Mouse (Mus musculus): ENCODE measurements around the gene Ptprk.

The Ptprk gene

DNA sequence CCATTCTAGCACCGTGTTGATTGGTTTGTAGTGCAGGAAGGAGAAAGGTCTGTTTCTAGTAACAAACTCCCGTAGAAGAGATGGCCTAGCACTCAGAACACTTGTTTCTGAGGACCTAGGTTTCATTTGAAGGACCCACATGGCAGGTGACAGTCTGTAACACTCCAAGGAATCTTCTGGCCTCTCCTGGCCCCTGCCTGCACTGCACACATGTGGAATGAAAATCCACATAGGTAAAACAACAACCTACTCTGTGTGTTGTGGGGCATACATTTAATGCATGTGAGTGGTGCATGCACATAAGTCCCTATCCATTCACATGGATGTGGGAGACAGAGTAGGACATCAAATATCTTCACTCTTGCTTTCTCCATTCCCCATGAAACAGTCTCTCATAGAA, 204.1 kb downstream of the Ptprk start:
- in situ Hi-C loops (cut with MseI, MboI) = no loop called here

DNA sequence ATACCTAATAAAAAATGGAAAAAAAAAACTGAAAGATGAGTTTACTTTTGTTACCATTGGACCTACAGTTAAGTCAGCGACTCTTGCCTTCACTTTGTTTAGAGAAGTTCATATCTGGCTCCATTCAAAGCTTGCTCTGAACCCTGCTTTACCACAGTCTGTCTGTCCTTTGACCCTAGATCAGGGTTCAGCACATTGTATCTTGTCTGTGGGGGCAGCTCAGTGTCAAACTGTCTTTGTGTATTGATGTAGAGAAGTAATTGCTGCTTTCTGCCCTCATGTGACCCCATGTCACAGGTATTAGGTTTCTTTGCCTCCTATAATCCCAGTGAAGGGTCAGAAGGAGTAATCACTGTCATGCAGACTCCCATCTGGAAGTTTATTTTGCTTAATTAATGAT, 222.9 kb downstream of the Ptprk start:
- in situ Hi-C loops (cut with MseI, MboI) = no loop called here

DNA sequence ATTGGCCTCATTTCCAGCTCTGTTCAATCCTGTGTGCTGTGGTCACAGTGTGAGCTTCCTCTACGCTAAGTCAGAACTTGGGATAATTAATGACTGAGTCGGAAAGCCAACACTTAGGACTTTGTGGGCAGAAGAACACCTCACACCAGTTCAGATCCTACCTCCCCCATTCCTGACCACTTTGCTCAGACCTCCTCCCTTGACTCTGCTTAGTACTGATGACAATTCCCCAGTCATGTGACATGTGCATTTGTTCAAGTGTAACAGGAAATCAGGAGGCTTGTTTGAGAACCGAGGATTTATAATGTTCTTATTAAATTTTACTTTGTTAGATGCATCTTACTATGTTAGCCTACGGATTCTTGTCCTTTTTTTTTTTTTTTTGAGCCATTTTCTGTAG, 224.6 kb downstream of the Ptprk start:
- in situ Hi-C loops (cut with MseI, MboI) = no loop called here

DNA sequence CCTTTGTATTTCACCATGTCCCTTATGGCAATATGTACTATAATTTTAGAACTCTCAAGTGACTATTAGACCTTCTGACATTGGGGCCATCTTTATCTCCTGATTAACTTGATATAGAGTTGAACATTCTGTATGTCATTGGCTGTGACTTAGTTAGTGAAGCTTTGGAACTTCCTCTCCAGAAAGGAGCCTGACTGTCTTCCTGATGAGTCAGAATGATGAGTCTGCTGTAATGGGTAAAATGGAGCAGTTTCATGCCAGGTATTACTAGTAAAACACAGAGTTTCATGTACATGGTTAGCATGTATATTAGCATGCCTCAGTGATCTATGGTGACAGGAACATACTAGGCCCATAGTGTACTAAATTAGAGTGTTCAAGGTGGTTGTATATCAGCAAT, 229.2 kb downstream of the Ptprk start:
- in situ Hi-C loops (cut with MseI, MboI) = no loop called here

- in situ Hi-C loops (cut with MseI, MboI) = no loop called here
Observed at GRCm38 (mm10) chr10:28304292-28304875, 229.8 kb downstream of the Ptprk start.

- in situ Hi-C loops (cut with MseI, MboI) = no loop called here
Observed at GRCm38 (mm10) chr10:28306451-28307086, 231.9 kb downstream of the Ptprk start.

DNA sequence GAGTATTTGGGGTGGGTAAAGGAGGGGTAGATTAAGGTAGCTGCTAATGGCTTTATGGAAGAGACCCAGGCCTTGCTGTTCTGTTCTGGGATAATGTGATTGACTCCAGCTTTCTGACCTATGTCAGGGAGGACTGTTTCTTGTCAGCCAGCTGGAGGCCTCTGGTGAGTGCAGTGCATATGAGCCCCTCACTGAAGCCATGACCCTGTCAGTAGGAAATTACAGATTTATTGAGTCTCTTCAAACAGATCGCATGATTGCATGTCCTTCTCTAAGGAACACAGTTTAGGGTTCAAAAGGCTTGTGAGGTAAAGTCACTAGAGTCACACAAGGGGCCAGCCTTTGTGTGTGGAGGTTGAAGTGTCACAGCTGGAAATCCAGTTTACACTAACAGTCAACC, 236.7 kb downstream of the Ptprk start:
- in situ Hi-C loops (cut with MseI, MboI) = no loop called here

DNA sequence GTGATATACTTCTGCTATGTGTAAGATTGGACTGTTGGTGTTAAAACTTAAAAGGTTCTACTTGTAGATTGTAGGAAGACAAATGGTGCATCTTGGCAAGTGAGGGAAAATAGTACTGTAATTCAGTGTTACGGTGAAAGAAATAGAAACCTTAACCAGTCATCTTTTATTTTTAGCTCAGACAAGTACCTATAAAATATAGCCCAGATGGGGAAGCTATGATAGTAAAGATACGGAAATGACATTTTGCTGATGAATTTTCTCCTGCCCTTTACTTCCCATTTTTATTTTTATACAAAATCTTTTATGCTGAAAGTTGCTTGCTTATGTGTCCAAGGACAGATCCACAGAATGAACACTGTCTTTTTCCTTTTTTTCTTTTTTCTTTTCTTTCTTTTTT, 248.4 kb downstream of the Ptprk start:
- in situ Hi-C loops (cut with MseI, MboI) = no loop called here

DNA sequence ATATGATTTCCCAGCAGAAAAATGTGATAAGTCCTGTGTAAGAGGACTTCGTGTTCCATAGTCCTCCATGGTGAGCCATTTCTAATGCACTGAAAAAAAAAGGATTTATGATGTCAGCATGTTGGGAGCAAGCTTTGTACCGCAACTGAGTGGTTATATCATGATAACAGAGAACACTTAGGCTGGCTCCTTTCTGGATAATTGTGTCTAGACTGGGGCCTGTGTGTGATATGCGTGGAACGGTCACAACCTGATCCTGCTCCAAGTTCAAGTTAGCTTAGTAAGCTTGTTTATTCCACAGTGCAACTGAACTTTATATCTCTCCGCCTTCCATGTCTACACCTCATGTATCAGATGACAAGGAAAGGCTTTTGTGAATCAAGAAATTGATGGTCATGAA, 260.6 kb downstream of the Ptprk start:
- in situ Hi-C loops (cut with MseI, MboI) = no loop called here

DNA sequence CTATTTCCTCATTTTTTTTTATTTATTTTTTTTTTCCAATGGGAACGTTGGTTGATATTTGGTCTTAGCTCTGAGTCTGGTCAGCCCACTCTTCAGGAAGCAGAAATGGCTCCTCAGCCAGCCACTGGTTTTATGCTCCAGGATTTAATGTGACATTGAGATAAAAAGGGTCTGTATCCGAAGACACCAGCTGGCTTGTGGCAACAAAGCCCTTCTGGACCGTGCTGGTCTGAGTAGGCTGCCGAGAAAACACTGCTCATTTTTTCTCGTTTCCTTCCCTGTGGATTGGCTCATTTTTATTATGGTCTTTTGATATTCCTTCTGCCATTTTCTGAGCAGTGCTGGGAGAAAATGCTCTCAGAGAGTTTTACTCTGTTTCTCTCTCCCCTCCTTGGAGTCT, 263.9 kb downstream of the Ptprk start:
- in situ Hi-C loops (cut with MseI, MboI) = no loop called here

DNA sequence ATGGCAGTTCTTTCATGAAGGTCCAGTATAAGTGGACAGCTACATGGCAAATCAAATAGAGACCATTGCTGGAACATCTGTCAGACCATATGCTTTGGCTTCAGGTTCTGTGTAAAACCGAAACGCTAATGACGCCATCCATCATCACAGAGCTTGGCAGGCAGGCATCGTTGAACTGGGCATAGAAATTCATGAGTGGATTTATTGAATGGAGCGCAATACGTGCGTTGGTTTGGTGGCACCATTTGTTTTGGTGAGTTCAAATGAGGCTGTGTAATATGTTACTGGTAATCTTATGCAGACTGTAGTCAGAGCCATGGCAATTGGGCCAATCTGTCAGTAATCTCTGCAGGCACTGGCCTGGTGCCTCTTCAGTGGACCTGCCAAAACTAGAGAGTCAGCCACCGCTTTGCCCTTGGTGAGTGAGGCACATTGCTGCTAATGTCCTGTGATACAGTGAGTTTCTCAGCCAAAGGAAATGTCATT, 270.6 kb downstream of the Ptprk start:
- in situ Hi-C loops (cut with MseI, MboI) = no loop called here

GRCm38 (mm10) chr10:28365291-28365690, 290.7 kb downstream of the Ptprk start:
- in situ Hi-C loops (cut with MseI, MboI) = no loop called here

- in situ Hi-C loops (cut with MseI, MboI) = no loop called here
Observed at GRCm38 (mm10) chr10:28366065-28366677, 291.6 kb downstream of the Ptprk start.

- in situ Hi-C loops (cut with MseI, MboI) = no loop called here
Observed at GRCm38 (mm10) chr10:28369808-28370207, 295.2 kb downstream of the Ptprk start.

DNA sequence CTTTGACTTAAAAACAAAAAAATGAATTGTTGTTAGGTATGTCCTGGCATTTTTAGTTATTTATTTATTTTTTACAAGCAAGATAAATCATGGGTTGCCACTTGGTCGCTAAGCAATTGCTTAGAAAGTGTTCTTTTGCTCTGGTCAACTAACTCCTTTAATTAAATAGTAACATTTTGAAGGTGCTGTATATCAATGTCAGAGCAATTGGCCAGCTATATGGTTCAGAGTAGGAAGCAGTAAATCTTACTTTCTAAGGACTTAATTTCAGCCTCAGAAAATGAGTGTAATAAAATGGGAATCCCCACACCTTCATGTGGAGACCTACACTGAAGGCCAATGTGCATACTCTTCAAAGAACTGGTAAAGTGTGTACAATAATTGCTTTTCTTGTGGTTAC, 300.3 kb downstream of the Ptprk start:
- in situ Hi-C loops (cut with MseI, MboI) = no loop called here

GRCm38 (mm10) chr10:28379752-28380488, 305.3 kb downstream of the Ptprk start:
- in situ Hi-C loops (cut with MseI, MboI) = no loop called here

DNA sequence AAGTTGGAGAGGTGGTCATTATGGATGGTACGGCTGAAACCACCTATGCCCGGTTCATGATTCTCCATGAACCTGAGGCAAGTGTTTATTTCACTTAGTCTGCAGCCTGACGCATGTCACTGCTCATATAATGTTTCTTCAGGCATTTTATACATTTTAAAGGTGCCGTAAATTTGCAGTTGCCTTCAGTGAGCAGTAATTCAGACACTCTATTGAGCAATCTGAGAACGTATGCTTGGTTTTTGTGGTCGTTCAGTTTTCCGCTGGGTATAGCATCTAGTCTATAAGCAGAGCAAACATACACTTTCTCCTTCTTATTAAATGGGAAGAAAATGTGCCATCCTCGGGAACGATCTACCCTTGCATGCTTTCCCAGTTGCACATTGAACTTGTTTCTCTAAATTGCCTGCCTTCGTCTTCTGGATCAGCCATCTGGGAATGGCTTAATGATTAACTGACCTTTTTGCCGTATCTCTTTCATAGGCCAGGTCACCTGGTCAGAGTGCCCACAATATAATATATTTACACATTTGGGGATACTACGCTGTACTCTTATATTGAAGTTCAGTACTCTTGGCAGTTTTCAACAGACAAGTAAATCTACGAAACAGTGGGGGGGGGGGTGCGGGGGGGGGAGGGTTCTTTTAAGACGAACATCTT, 313.1 kb downstream of the Ptprk start:
- in situ Hi-C loops (cut with MseI, MboI) = no loop called here

- in situ Hi-C loops (cut with MseI, MboI) = no loop called here
Observed at GRCm38 (mm10) chr10:28391168-28391567, 316.5 kb downstream of the Ptprk start.

- in situ Hi-C loops (cut with MseI, MboI) = no loop called here
Observed at GRCm38 (mm10) chr10:28395610-28396519, 321.2 kb downstream of the Ptprk start.

DNA sequence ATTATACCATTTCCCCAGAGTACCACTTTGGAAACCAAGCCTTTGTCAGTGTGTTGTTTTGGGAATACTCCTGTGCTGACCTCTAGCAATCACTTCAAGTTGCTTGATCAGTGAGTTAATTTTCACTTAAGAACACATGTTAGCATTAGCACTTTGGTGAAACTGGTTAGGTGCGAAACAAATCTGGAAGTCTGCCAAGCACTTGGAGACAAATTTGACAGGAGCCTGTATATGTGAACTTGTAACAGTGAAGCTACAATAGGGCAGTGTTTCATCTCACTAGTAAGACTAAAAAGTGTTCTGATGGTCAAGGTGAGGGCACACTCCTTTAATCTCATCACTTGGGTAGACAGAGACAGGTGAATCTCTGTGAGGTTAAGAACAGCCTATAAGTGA, 321.9 kb downstream of the Ptprk start:
- in situ Hi-C loops (cut with MseI, MboI) = no loop called here

GRCm38 (mm10) chr10:28401796-28402195, 327.2 kb downstream of the Ptprk start:
- in situ Hi-C loops (cut with MseI, MboI) = no loop called here

Data from mouse trophoblast stem cell (cell line).